Mouse (Mus musculus) midbrain, postnatal 0 days (tissue): Measurements from ENCODE around the gene Taf12. TPM values are rescaled to one million over a fixed set of nuclear protein-coding genes. Genes with fewer than 3 reads are reported as not detected.
"Not testable (repeated sequence)": the region's sequence is repeated elsewhere in the genome, so short reads cannot be mapped to it uniquely, and the experiment has no call there.

Experiments
- ATAC-seq: fragments of 200-750 bp; cut with Nextera tagmentation; 2 replicates; pipeline ENCODE4 v1.8.0; 2017; ENCODE audit warnings: moderate number of reproducible peaks, mild to moderate bottlenecking, moderate TSS enrichment, moderate library complexity; ENCODE audit not compliant: low FRiP score
- DNase-seq: peaks from one replicate; pipeline ENCODE4 v3.0.0-alpha.2; 2015; ENCODE audit warnings: low spot score
- H3K27ac ChIP-seq: fragments of 300-500 bp; sonication (generic); 2 replicates; pipeline ENCODE4 v1.5.1; 2014; ENCODE audit warnings: low read depth, mild to moderate bottlenecking, low read length, mixed read lengths
- H3K27me3 ChIP-seq: fragments of 300-500 bp; sonication (generic); 2 replicates; pipeline ENCODE4 v1.6.1; 2014; ENCODE audit warnings: low read length, control low read depth, mixed read lengths; ENCODE audit not compliant: insufficient read depth
- H3K36me3 ChIP-seq: fragments of 300-500 bp; sonication (generic); 2 replicates; pipeline ENCODE4 v1.6.1; 2014; ENCODE audit warnings: low read length, control low read depth, mixed read lengths; ENCODE audit not compliant: insufficient read depth
- H3K4me1 ChIP-seq: fragments of 300-500 bp; sonication (generic); 2 replicates; pipeline ENCODE4 v1.6.1; 2014; ENCODE audit warnings: mild to moderate bottlenecking, control low read depth, antibody characterized with exemption, low read length, mixed read lengths; ENCODE audit not compliant: insufficient read depth
- H3K4me2 ChIP-seq: fragments of 300-500 bp; sonication (generic); 2 replicates; pipeline ENCODE4 v1.6.1; 2014; ENCODE audit warnings: low read depth, mild to moderate bottlenecking, low read length, mixed read lengths; ENCODE audit not compliant: poor library complexity, severe bottlenecking
- H3K4me3 ChIP-seq: fragments of 300-500 bp; sonication (generic); 2 replicates; pipeline ENCODE4 v1.5.1; 2014; ENCODE audit warnings: low read depth, mild to moderate bottlenecking, low read length, moderate library complexity
- H3K9ac ChIP-seq: fragments of 300-500 bp; sonication (generic); replicated peaks from 2 replicates; pipeline ENCODE4 v1.6.1; 2014; ENCODE audit warnings: mild to moderate bottlenecking, low read length, moderate library complexity, mixed read lengths; ENCODE audit not compliant: poor library complexity, severe bottlenecking
- H3K9me3 ChIP-seq: fragments of 300-500 bp; sonication (generic); 2 replicates; pipeline ENCODE4 v1.6.1; 2016; ENCODE audit warnings: low read length, control low read depth
- CTCF ChIP-seq: IDR thresholded peaks from 2 replicates; pipeline ENCODE4 v1.5.1; 2016; ENCODE audit warnings: antibody characterized with exemption, mild to moderate bottlenecking
- WGBS: fragments of 180-500 bp; shearing (Covaris S2); extraction: QIAGEN DNeasy Blood & Tissue Kit; methylation state at CpG from one replicate; pipeline ENCODE4 v1.1.7; 2014; 5-methylcytosine and 5-hydroxymethylcytosine counted together
- polyA plus RNA-seq: library from polyadenylated mRNA; unstranded; fragments of >200 nt; fragmentation: Nextera tagmentation; extraction: Ambion mirVana; gene quantifications from 2 replicates; pipeline ENCODE4 v1.2.1, GENCODE M21; 2015
- total RNA-seq: library from RNA; depleted of rRNA; stranded (reverse); fragments of >200 nt; gene quantifications from 2 replicates; pipeline ENCODE4 v1.2.3, GENCODE M21; 2014

Gene Taf12
- total and polyA plus RNA-seq, 2 experiments from 2014 or later: 9.0 to 30.3 TPM

DNA sequence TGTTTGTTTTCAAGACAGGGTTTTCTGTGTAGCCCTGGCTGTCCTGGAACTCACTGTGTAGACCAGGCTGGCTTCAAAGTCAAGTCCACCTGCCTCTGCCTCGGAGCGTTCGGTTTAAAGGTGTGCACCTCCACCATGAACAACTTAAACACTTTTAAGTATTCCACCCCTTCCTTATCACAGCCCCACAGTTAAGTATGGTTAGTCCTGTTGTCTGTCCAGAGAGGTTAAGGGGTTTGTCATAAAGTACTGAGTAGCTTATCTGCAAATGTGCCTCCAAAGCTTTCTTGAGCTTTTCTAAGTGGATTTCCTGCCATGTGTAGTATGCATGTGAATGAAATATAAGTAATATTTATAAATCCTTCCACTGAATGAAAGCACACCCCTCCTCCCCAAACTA is 1.8 kb downstream of the Taf12 start:
- no peak for DNase-seq
- WGBS: 86% methylated on average over 3 of the region's 3 CpGs
- no peaks in the 10 kb centered on the region for H3K9me3 ChIP-seq
- ATAC-seq: no peak
- H3K27ac ChIP-seq: no peak overlapping the region
- no peaks in the 10 kb centered on the region for H3K36me3 ChIP-seq
- no peak overlapping the region for H3K4me2 ChIP-seq
- no peaks in the 10 kb centered on the region for H3K27me3 ChIP-seq
- TF ChIP-seq CTCF: no peak
- no peaks in the 10 kb centered on the region; the same call in 1 of the 2 replicates for H3K4me1 ChIP-seq
- H3K9ac ChIP-seq: no peak overlapping the region
- H3K4me3 ChIP-seq: no peak overlapping the region

- not testable (repeated sequence) for H3K4me2 ChIP-seq, H3K27ac ChIP-seq, DNase-seq, H3K4me1 ChIP-seq, H3K4me3 ChIP-seq, H3K9me3 ChIP-seq, H3K27me3 ChIP-seq, ATAC-seq, H3K9ac ChIP-seq
- WGBS: 86% methylated on average over 2 of the region's 5 CpGs
- peaks cover 42% of the 10 kb centered on the region for H3K36me3 ChIP-seq
Observed at GRCm38 (mm10) chr4:132288840-132289239, 14.7 kb downstream of the Taf12 start.

DNA sequence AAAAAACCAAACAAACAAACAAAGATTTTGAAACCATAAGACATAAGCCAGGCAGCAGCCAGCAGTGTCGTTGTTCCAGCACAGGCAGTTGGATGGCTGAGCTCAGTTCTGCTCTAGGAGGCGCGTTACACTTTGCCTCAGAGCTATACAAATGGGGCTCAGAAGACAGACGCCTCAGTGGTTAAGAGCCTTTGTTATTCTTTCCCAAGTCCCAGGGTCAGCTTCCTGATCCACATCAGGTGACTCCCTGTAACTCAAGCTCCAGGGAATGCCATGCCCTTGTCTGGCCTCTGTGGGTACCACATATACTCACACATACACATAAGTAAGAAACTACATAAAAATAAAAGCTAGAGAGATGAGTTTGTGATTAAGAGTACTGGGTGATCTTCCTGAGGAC is 16.9 kb downstream of the Taf12 start:
- no peak overlapping the region for H3K4me2 ChIP-seq

GRCm38 (mm10) chr4:132291624-132292335 is 17.6 kb downstream of the Taf12 start:
- Histone ChIP-seq H3K27ac (no peak overlapping the region), H3K36me3 (peaks cover 29% of the 10 kb centered on the region), H3K9me3 (no peaks in the 10 kb centered on the region), H3K4me3 (no peak overlapping the region), H3K9ac (no peak overlapping the region), H3K4me2 (no peak overlapping the region), H3K4me1 (no peaks in the 10 kb centered on the region), H3K27me3 (no peaks in the 10 kb centered on the region)
- WGBS: 77% methylated on average over 12 of the region's 12 CpGs
- DNase-seq (no peak), ATAC-seq (no peak)
- peak; percentile 62 for TF ChIP-seq CTCF

More for the DNA sequence above, 16.9 kb downstream of the Taf12 start:
- Histone ChIP-seq H3K9ac (no peak overlapping the region), H3K27ac (no peak overlapping the region), H3K36me3 (peaks cover 29% of the 10 kb centered on the region), H3K9me3 (no peaks in the 10 kb centered on the region), H3K27me3 (no peaks in the 10 kb centered on the region), H3K4me3 (no peak overlapping the region), H3K4me1 (no peaks in the 10 kb centered on the region)
- ATAC-seq: no peak
- 93% methylated on average over 4 of the region's 4 CpGs for WGBS
- no peak for TF ChIP-seq CTCF
- no peak for DNase-seq

DNA sequence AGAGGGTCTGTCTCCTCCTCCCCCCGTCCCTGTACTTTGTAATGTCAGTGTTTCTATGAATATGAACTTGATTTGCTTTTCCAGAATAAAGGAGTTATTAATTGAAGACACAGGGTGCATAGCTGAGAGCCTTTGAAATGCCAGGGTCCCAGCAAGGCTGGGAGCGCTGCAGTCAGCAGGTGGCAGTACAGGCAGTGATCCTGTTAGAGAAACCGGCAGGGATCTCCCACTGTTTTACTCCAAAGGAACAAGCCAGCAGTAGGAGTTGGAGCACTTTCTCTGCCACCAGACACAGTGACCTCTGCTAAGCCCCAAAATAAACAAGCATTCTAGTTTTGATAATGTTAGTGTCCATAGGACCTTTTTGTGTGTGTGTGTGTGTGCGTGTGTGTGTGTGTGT is 18.8 kb downstream of the Taf12 start:
- DNase-seq (peak; percentile 70), ATAC-seq (no peak)
- Histone ChIP-seq H3K27me3 (no peaks in the 10 kb centered on the region), H3K9me3 (no peaks in the 10 kb centered on the region), H3K27ac (no peak overlapping the region), H3K4me3 (no peak overlapping the region), H3K4me1 (no peaks in the 10 kb centered on the region), H3K4me2 (no peak overlapping the region), H3K9ac (no peak overlapping the region), H3K36me3 (peaks cover 29% of the 10 kb centered on the region)
- peak; percentile 76 for TF ChIP-seq CTCF
- WGBS: 44% methylated on average over 4 of the region's 4 CpGs

- DNase-seq (no peak), ATAC-seq (no peak)
- Histone ChIP-seq H3K9ac (0 out of 2 replicates have a peak overlapping the region, but pooled peaks have one; percentile 19), H3K4me3 (no peak overlapping the region), H3K27ac (no peak overlapping the region), H3K36me3 (peaks cover 29% of the 10 kb centered on the region), H3K4me1 (no peaks in the 10 kb centered on the region), H3K9me3 (no peaks in the 10 kb centered on the region), H3K27me3 (no peaks in the 10 kb centered on the region), H3K4me2 (no peak overlapping the region)
- 82% methylated on average over 7 of the region's 7 CpGs for WGBS
- TF ChIP-seq CTCF: no peak
Observed at GRCm38 (mm10) chr4:132293682-132294240, 19.6 kb downstream of the Taf12 start.
